Mouse (Mus musculus) liver, postnatal 0 days (tissue): ENCODE measurements around the gene Unc79. TPM values are rescaled to one million over a fixed set of nuclear protein-coding genes. Genes with fewer than 3 reads are reported as not detected.

Source experiments
- ATAC-seq: fragments of 200-750 bp; cut with Nextera tagmentation; 2 replicates; pipeline ENCODE4 v1.8.0; 2017; ENCODE audit warnings: mild to moderate bottlenecking, moderate library complexity
- DNase-seq: peaks from one replicate; pipeline ENCODE4 v3.0.0-alpha.2; 2016
- H3K27ac ChIP-seq: fragments of 300-500 bp; sonication (generic); 2 replicates; pipeline ENCODE4 v1.5.1; 2014; ENCODE audit warnings: antibody characterized with exemption, moderate library complexity, mild to moderate bottlenecking, low read depth
- H3K27me3 ChIP-seq: fragments of 300-500 bp; sonication (generic); 2 replicates; pipeline ENCODE4 v1.6.1; 2014; ENCODE audit warnings: low read length, control low read depth, mixed read lengths; ENCODE audit not compliant: insufficient read depth
- H3K36me3 ChIP-seq: fragments of 300-500 bp; sonication (generic); replicated peaks from 2 replicates; pipeline ENCODE4 v1.6.1; 2014; ENCODE audit warnings: mild to moderate bottlenecking, control low read depth, low read length, moderate library complexity, mixed read lengths; ENCODE audit not compliant: insufficient read depth
- H3K4me1 ChIP-seq: fragments of 300-500 bp; sonication (generic); 2 replicates; pipeline ENCODE4 v1.6.1; 2014; ENCODE audit warnings: antibody characterized with exemption, mild to moderate bottlenecking, control low read depth; ENCODE audit not compliant: insufficient read depth
- H3K4me2 ChIP-seq: fragments of 300-500 bp; sonication (generic); 2 replicates; pipeline ENCODE4 v1.6.1; 2014; ENCODE audit warnings: low read depth, mild to moderate bottlenecking, low read length, moderate library complexity, mixed read lengths
- H3K4me3 ChIP-seq: fragments of 300-500 bp; sonication (generic); 2 replicates; pipeline ENCODE4 v1.5.1; 2014; ENCODE audit warnings: low read depth, low read length
- H3K9ac ChIP-seq: fragments of 300-500 bp; sonication (generic); replicated peaks from 2 replicates; pipeline ENCODE4 v1.6.1; 2014; ENCODE audit warnings: mild to moderate bottlenecking, moderate library complexity
- H3K9me3 ChIP-seq: fragments of 300-500 bp; sonication (generic); 2 replicates; pipeline ENCODE4 v1.6.1; 2016; ENCODE audit warnings: mild to moderate bottlenecking, control low read depth, low read length, mixed read lengths
- CTCF ChIP-seq: sonication (generic); IDR thresholded peaks from 2 replicates; pipeline ENCODE4 v1.5.1; 2016; ENCODE audit warnings: antibody characterized with exemption, low read depth
- EP300 ChIP-seq: IDR thresholded peaks from 2 replicates; pipeline ENCODE4 v1.6.1; 2016; ENCODE audit warnings: antibody characterized with exemption, low read depth, mild to moderate bottlenecking
- WGBS: fragments of 180-500 bp; shearing (Covaris S2); extraction: QIAGEN DNeasy Blood & Tissue Kit; methylation state at CpG from one replicate; pipeline ENCODE4 v1.1.7; 2014; ENCODE audit not compliant: insufficient replicate concordance; 5-methylcytosine and 5-hydroxymethylcytosine counted together
- polyA plus RNA-seq: library from polyadenylated mRNA; unstranded; fragments of >200 nt; fragmentation: Nextera tagmentation; extraction: Ambion mirVana; gene quantifications from 2 replicates; pipeline ENCODE4 v1.2.1, GENCODE M21; 2015

Unc79 gene
- polyA plus RNA-seq, 1 experiment from 2014 or later, result 0.01 TPM

DNA sequence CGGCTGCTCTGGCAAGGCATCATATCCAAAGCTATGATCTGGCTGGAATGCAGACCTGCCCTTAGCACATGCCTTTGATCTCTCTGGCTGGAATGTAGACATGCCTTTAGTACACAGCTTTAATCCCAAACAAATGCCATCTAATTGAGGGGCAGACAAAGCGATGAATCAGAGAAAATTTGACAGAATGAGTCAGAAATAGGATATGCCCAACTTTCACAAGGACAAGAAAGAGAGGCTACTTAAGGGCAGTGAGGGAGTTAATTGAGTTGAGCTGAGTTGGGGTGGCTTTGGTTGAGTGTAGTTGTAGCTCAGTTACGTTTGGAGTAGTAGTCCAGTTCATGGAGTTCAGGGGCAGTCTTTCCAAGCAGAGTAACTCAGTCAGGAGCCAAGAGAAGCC lies 12.4 kb downstream of the Unc79 start:
- ATAC-seq, result no peak
- Histone ChIP-seq H3K9ac (no peak overlapping the region), H3K4me3 (no peak overlapping the region), H3K36me3 (no peaks in the 10 kb centered on the region), H3K9me3 (no peaks in the 10 kb centered on the region), H3K27ac (no peak overlapping the region), H3K27me3 (no peaks in the 10 kb centered on the region), H3K4me2 (no peak overlapping the region), H3K4me1 (no peaks in the 10 kb centered on the region)
- DNase-seq, result no peak
- TF ChIP-seq CTCF, result no peak
- no peak for TF ChIP-seq EP300
- 64% methylated on average over 3 of the region's 3 CpGs for WGBS

DNA sequence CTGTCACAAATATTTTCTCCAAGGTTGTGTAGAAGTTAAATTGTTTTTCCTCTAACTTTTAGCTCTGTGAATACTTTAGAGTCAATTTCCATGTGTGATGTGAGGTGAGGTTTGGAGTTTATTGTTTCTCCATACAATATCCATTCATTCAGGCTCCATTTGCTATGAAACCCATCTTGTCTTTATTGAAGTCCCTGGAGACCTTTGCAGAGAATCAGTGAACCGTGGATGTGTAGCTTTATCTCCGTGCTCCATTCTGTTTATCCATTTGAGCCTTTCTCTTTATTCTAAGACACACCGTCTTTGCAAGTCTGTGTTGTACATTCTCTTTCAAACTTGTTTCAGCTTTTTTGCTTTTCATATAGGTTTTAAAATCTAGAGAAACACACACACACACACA lies 15.8 kb downstream of the Unc79 start:
- TF ChIP-seq CTCF (no peak), EP300 (no peak)
- Histone ChIP-seq H3K27me3 (no peaks in the 10 kb centered on the region), H3K36me3 (no peaks in the 10 kb centered on the region), H3K4me3 (no peak overlapping the region), H3K27ac (no peak overlapping the region), H3K9me3 (no peaks in the 10 kb centered on the region), H3K9ac (no peak overlapping the region), H3K4me2 (no peak overlapping the region), H3K4me1 (no peaks in the 10 kb centered on the region)
- ATAC-seq (no peak), DNase-seq (no peak)
- 73% methylated on average over 3 of the region's 3 CpGs for WGBS

DNA sequence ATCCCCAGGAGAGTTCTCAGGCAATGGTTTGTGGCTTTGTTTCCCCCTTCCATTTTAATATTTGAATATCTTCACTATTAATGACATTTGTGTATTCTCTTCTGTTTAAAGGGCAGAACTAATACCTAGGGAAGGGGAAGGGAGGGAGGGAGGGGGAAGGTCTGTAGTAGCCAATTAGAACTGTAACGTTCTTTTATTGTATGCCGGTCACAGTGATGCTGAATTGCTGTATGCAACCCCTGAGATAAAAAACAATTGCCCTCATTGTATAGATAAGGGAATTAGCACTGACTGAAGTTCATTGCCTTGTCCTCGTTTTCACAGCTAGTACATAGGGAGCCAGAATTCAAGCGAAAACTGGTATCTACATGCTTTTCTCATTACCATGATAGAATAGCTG lies 31.9 kb downstream of the Unc79 start:
- ATAC-seq (no peak), DNase-seq (no peak)
- Histone ChIP-seq H3K9ac (no peak overlapping the region), H3K27ac (no peak overlapping the region), H3K36me3 (no peaks in the 10 kb centered on the region), H3K27me3 (no peaks in the 10 kb centered on the region), H3K9me3 (no peaks in the 10 kb centered on the region), H3K4me2 (no peak overlapping the region), H3K4me1 (no peaks in the 10 kb centered on the region), H3K4me3 (no peak overlapping the region)
- TF ChIP-seq EP300, result no peak
- TF ChIP-seq CTCF, result no peak
- 48% methylated on average over 4 of the region's 4 CpGs for WGBS

DNA sequence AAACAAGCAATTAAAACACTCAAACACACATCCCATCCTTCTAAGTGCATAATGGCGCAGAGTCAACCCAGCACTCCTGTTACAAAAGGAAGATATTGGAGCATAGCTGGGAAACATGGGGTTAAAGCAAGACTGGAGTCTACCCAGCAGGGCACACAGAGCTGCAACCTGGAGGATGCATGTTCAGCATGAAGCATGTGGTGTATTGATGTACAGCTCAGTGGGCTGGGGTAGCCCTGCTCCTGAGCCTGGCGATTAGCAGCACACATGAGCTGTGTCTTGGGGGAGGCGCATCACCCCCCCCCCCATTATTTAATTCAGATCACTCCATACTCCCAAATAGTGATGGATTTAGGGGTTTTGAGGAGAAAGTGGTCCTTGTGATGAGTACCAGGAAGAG lies 32.9 kb downstream of the Unc79 start:
- Histone ChIP-seq H3K27me3 (no peaks in the 10 kb centered on the region), H3K9me3 (no peaks in the 10 kb centered on the region), H3K4me1 (no peaks in the 10 kb centered on the region), H3K27ac (no peak overlapping the region), H3K9ac (no peak overlapping the region), H3K4me3 (no peak overlapping the region), H3K36me3 (no peaks in the 10 kb centered on the region), H3K4me2 (no peak overlapping the region)
- TF ChIP-seq EP300 (no peak), CTCF (no peak)
- DNase-seq (no peak), ATAC-seq (no peak)
- 86% methylated on average over 3 of the region's 3 CpGs for WGBS

- no peak for DNase-seq
- no peak overlapping the region for H3K9ac ChIP-seq
- H3K4me1 ChIP-seq, result no peaks in the 10 kb centered on the region
- no peak for ATAC-seq
- H3K27me3 ChIP-seq, result no peaks in the 10 kb centered on the region
- no peaks in the 10 kb centered on the region for H3K9me3 ChIP-seq
- H3K27ac ChIP-seq, result no peak overlapping the region
- TF ChIP-seq CTCF (no peak), EP300 (no peak)
- H3K4me2 ChIP-seq, result no peak overlapping the region
- no peak overlapping the region for H3K4me3 ChIP-seq
- H3K36me3 ChIP-seq, result no peaks in the 10 kb centered on the region
Observed at GRCm38 (mm10) chr12:102985401-102985800, 36.7 kb downstream of the Unc79 start.

- Histone ChIP-seq H3K27ac (no peak overlapping the region), H3K4me3 (no peak overlapping the region), H3K9ac (no peak overlapping the region), H3K4me1 (no peaks in the 10 kb centered on the region), H3K9me3 (no peaks in the 10 kb centered on the region), H3K4me2 (no peak overlapping the region), H3K36me3 (no peaks in the 10 kb centered on the region), H3K27me3 (no peaks in the 10 kb centered on the region)
- TF ChIP-seq CTCF (no peak), EP300 (no peak)
- WGBS, result 66% methylated on average over 6 of the region's 6 CpGs
- DNase-seq, result no peak
- no peak for ATAC-seq
Observed at GRCm38 (mm10) chr12:102987736-102988135, 39.1 kb downstream of the Unc79 start.

DNA sequence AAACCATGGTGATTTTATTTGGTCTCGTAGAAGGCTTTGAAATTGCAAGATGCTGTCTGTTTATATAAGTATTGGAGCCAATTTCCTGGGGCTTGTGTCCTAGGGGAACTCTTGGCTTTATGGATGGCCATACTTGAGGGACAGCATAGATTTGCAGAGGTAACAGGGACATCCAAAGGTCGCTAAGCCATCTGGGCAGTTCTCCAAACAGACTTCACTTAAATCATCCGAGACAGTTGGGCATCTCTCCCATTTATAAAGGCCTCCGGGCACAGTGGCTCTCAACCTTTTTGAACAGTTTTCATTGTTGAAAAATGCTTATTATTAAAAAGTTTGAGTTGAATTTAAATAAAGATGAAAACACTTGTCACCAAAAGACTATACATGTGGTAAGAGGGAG lies 59.8 kb downstream of the Unc79 start:
- Histone ChIP-seq H3K36me3 (no peaks in the 10 kb centered on the region), H3K4me3 (no peak overlapping the region), H3K4me1 (no peaks in the 10 kb centered on the region), H3K9ac (no peak overlapping the region), H3K27ac (no peak overlapping the region), H3K27me3 (no peaks in the 10 kb centered on the region), H3K9me3 (no peaks in the 10 kb centered on the region), H3K4me2 (no peak overlapping the region)
- ATAC-seq (no peak), DNase-seq (no peak)
- TF ChIP-seq CTCF (no peak), EP300 (no peak)
- 61% methylated on average over 4 of the region's 4 CpGs for WGBS
